Mouse (Mus musculus) cortical plate, adult 2 months (tissue): ENCODE measurements around the gene L3mbtl1. TPM values are rescaled to one million over a fixed set of nuclear protein-coding genes. Genes with fewer than 3 reads are reported as not detected.

Experiments used
- H3K27ac ChIP-seq: fragments of 200-500 bp; 2 replicates; pipeline ENCODE4 v1.5.1; 2012; ENCODE audit warnings: low read length, control low read depth, inconsistent platforms; ENCODE audit not compliant: insufficient read depth
- H3K4me1 ChIP-seq: fragments of 200-500 bp; 2 replicates; pipeline ENCODE4 v1.6.1; 2011; ENCODE audit warnings: low read length; ENCODE audit not compliant: control insufficient read depth, insufficient read depth
- H3K4me3 ChIP-seq: fragments of 200-500 bp; 2 replicates; pipeline ENCODE4 v1.5.1; 2011; ENCODE audit warnings: mild to moderate bottlenecking, low read length, control low read depth; ENCODE audit not compliant: insufficient read depth
- CTCF ChIP-seq: fragments of 200-500 bp; IDR thresholded peaks from 2 replicates; pipeline ENCODE4 v1.5.1; 2011; ENCODE audit warnings: mild to moderate bottlenecking, control low read depth, low read length; ENCODE audit not compliant: insufficient read depth; ENCODE audit errors: extremely low read depth
- POLR2A ChIP-seq: fragments of 200-500 bp; IDR thresholded peaks from 2 replicates; pipeline ENCODE4 v1.6.1; 2011; ENCODE audit warnings: mild to moderate bottlenecking, low read length, control low read depth; ENCODE audit not compliant: insufficient read depth; ENCODE audit errors: extremely low read depth
- polyA plus RNA-seq: library from polyadenylated mRNA; depleted of rRNA; stranded (reverse); fragments of >200 nt; gene quantifications from 2 replicates; pipeline ENCODE4 v1.2.3, GENCODE M21; 2012

The L3mbtl1 gene
- polyA plus RNA-seq, 1 experiment: 17.5 TPM

- H3K4me1 ChIP-seq: no peaks in the 10 kb centered on the region
- H3K4me3 ChIP-seq: no peak overlapping the region
- peak; percentile 65 for TF ChIP-seq CTCF
- TF ChIP-seq POLR2A: no peak
- no peak overlapping the region for H3K27ac ChIP-seq
Measured at GRCm38 (mm10) chr2:162968357-162968756, 25.1 kb downstream of the L3mbtl1 start.

DNA sequence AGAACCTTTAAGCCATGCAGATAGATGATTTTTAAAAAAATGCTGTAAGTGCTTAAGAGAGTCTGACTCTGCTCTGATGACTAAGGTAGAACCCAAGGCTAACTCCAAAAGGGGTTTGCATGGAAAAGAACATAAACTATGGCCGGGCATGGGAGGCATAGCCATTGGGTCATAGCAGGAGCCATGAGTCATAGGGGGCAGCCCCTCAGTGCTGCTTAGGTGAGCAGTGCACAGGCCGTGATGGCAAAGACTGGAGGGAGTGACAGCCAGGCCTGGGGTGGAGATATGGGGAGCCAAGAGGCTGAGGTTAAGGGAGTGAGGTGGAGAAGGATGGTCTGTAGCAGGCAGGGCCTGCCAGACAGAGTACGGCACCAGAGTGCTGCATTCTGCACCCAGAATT is 25.8 kb downstream of the L3mbtl1 start:
- TF ChIP-seq CTCF: no peak
- no peak for TF ChIP-seq POLR2A
- H3K4me3 ChIP-seq: no peak overlapping the region
- no peaks in the 10 kb centered on the region for H3K4me1 ChIP-seq
- H3K27ac ChIP-seq: no peak overlapping the region

GRCm38 (mm10) chr2:162970896-162971295 is 27.6 kb downstream of the L3mbtl1 start:
- no peak overlapping the region for H3K4me3 ChIP-seq
- TF ChIP-seq POLR2A: no peak
- TF ChIP-seq CTCF: no peak
- H3K27ac ChIP-seq: no peak overlapping the region
- no peaks in the 10 kb centered on the region for H3K4me1 ChIP-seq

DNA sequence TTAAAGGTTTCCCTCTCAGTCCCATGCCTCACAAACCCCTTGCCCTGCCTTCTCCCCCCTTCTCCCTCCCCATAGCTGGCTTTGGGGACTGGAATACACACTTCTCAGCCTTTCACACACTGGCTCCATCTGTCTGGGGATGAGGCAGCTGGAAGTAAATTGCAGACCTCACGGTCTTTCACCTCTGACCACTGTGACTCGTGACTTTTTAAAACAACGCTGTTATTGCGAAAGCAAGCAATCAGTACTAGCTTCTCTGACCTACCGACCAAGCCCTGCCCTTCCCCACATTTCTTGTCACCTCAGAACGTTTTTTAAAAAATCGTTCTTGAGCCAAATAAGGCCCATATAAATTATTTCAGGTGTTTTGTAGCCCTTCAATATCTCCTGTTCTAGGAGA is 29.5 kb downstream of the L3mbtl1 start:
- Histone ChIP-seq H3K4me1 (no peaks in the 10 kb centered on the region), H3K4me3 (no peak overlapping the region), H3K27ac (no peak overlapping the region)
- TF ChIP-seq POLR2A (no peak), CTCF (no peak)

- no peak overlapping the region for H3K4me3 ChIP-seq
- TF ChIP-seq POLR2A: no peak
- no peak for TF ChIP-seq CTCF
Measured at GRCm38 (mm10) chr2:162973206-162973605, 29.9 kb downstream of the L3mbtl1 start.

DNA sequence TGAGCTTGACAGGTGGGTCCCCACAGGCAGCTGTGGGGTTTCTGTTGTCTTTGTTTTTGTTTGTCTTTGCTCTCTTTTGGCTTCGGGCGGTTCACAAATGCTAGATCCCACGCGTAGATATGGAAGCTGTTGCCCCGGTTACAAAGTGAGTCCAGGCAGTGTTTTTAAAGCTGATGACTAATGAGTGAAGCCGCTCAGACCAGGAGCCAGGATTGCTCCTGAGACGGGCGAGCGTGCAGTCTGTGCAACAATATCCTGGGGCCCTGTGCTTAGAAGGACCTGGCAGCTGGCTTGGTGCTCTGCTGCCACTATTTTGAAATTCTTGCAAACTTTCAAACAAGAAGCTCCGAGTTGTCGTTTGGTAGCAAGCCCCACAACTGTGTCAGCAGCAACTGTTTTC is 30.4 kb downstream of the L3mbtl1 start:
- TF ChIP-seq POLR2A: no peak
- TF ChIP-seq CTCF: no peak
- no peaks in the 10 kb centered on the region for H3K4me1 ChIP-seq
- H3K27ac ChIP-seq: no peak overlapping the region
- H3K4me3 ChIP-seq: no peak overlapping the region

More at GRCm38 (mm10) chr2:162973206-162973605, 29.9 kb downstream of the L3mbtl1 start:
- H3K27ac ChIP-seq: no peak overlapping the region
- H3K4me1 ChIP-seq: no peaks in the 10 kb centered on the region

DNA sequence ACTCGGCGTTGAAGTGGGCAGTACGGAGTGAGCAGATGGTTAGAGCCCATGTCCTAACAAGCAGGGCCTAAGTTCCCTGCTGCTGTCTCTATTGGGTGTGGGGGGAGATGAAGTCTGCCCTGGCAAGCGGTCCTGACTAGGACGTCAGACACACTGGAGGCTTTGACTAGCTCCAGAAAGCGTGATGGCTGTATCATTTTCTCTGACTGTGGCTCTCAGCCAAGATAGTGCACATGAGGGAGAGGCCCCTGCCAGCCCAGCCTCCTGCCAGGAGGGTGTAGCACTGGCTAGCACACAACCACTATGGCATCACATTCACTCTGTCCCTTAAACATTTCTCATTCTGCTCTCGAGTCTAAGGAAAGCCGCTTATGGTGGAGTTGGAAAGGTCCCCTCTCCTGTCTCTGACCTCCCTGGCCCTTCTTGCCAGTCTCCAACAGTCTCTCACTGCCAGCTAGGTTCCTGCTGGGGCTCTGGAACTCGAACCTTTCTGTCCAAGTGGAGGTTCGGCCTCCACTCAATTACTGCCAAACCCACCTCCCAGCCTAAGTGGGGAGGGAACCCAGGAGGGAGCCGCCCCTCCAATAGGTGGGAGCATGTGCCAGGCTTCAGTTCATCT is 32.0 kb downstream of the L3mbtl1 start:
- Histone ChIP-seq H3K4me1 (no peaks in the 10 kb centered on the region), H3K4me3 (no peak overlapping the region), H3K27ac (0 out of 2 replicates have a peak overlapping the region, but pooled peaks have one; percentile 10)
- TF ChIP-seq POLR2A: no peak
- no peak for TF ChIP-seq CTCF

DNA sequence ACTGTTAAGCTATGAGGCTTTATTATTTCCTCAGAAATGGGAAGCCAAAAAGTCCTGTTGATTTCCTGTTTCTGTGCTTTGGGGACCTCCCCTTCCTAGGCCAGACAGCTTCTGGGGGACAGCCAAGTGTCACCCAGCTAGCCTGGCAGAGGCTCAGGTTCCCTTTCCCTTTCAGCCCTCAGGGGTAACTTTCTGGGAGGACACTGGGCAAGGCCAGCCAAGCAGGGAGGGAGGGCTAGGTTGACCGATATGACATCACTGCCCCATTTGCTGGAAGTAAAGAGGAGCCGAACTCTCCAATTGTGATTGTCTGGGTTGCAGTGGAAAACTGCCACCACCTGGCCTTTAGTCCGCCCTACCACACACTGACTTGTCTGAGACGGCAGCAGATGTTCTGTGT is 32.7 kb downstream of the L3mbtl1 start:
- Histone ChIP-seq H3K4me3 (no peak overlapping the region), H3K27ac (no peak overlapping the region), H3K4me1 (no peaks in the 10 kb centered on the region)
- no peak for TF ChIP-seq POLR2A
- TF ChIP-seq CTCF: no peak

DNA sequence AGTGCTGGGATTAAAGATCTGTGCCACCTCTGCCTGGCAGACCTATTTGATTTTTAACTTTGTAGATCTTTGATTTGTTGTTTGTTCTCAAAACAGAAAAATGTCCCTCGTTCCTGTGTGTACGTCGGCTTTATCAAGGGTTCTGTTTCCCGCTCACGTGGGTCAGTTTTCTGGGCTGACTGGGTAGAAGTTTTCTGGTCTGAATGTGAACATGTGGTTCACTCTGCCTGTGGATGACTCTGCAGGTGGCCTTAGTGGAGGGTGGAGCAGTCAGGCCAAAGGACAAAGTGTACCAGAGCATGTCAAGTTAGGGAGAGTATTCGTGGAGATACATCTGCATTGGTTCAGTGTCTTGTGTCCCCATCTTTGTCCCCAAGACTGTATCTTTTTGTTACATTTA is 41.1 kb downstream of the L3mbtl1 start:
- H3K4me1 ChIP-seq: no peaks in the 10 kb centered on the region
- H3K27ac ChIP-seq: no peak overlapping the region
- TF ChIP-seq POLR2A (no peak), CTCF (no peak)
- no peak overlapping the region for H3K4me3 ChIP-seq

DNA sequence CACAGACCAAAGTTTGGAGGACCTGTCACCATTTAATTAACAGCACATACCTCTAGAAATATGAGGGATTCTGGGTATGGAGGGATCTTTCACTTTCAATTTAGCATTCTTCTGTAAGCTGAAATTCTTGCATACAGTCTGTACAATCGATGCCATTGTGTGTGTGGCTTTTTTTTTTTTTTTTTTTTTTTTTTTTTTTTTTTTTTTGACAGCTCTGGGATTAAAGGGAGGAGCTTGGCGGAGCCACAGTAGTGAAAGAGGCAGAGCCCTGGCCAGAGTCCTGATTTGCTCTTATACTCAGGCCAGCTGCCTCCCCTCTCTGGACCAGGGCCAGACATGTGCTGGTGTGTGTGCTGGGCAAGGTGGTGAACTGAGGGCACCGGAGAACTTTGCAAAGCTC is 42.7 kb downstream of the L3mbtl1 start:
- Histone ChIP-seq H3K4me3 (no peak overlapping the region), H3K4me1 (no peaks in the 10 kb centered on the region), H3K27ac (no peak overlapping the region)
- TF ChIP-seq CTCF: no peak
- TF ChIP-seq POLR2A: no peak

GRCm38 (mm10) chr2:162986764-162987163 is 43.5 kb downstream of the L3mbtl1 start:
- Histone ChIP-seq H3K4me1 (no peaks in the 10 kb centered on the region), H3K4me3 (no peak overlapping the region)
- TF ChIP-seq CTCF (no peak), POLR2A (no peak)

GRCm38 (mm10) chr2:162987218-162987617 is 43.9 kb downstream of the L3mbtl1 start, which contains the start of gene Sgk2:
Gene Sgk2 (plus strand): TSS chr2:162987330.
- H3K4me3 ChIP-seq: no peak within 1 kb of the TSS
- TF ChIP-seq CTCF (no peak), POLR2A (no peak)
- H3K4me1 ChIP-seq: no peaks in the 10 kb centered on the region
- no peak within 1 kb of the TSS for H3K27ac ChIP-seq

More at GRCm38 (mm10) chr2:162986764-162987163, 43.5 kb downstream of the L3mbtl1 start:
- H3K27ac ChIP-seq: no peak overlapping the region
